Mouse (Mus musculus) spleen, postnatal 10 days (tissue): ENCODE measurements at regions not wholly inside any gene's neighbourhood (a gene's known extent, or its start where the extent isn't known, plus 50 kb on each side); places are given as distances from the start of the nearest gene placed in this dataset.
A peak's percentile ranks its signal among the peaks of the same experiment; 100 is the strongest.
"Not testable (repeated sequence)": the region's sequence is repeated elsewhere in the genome, so short reads cannot be mapped to it uniquely, and the experiment has no call there.

Source experiments
- DNase-seq, 2 experiments: peaks; one replicate each; pipeline ENCODE4 v3.0.0; 2021 to 2022; ENCODE audit warnings: low spot score in 2 of 2

GRCm38 (mm10) chr10:99578366-99578765 lies 181.1 kb downstream of the Csl start:
- DNase-seq: no peak

DNA sequence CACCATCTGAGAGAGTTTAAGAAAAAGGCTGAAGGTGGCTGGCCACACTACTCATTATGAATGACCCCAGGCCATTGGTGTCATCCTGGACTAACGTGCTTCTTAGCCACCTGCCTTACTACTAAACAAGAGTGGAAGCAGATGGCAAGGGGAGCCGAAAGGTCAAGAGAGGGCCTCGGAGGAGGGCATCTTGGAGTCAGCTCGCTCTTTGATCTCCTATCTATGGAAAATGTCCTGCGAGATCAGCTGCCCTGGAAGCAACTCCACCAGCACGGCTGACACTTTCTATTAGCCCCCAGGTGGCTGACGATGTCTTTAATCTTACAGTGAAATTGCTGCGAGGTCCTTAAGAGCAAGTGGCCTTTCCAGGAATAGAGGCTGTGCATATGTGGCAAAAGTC lies 179.3 kb downstream of the Csl start:
- no peak for DNase-seq

DNA sequence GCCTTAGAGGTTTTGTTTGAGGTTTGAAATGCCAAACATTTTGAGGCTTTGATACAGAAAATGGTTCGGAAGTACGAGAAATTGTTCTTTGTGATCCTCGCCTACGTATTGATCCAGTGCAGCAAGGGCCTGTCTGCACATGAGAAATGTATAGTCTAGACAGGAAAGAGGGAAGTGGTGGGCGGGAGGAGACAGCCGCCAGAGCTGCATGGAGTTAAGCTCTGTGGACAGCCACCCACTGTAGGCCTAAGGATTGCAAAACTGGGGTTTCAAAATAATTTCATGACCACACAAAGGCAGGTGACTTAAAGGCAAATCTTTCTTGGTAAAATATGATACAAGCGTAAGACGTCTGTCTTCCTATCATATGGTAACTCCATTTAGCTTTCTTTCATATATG lies 178.4 kb downstream of the Csl start:
- DNase-seq: no peak

- DNase-seq: no peak
Measured at GRCm38 (mm10) chr10:99584855-99585254, 174.6 kb downstream of the Csl start.

DNA sequence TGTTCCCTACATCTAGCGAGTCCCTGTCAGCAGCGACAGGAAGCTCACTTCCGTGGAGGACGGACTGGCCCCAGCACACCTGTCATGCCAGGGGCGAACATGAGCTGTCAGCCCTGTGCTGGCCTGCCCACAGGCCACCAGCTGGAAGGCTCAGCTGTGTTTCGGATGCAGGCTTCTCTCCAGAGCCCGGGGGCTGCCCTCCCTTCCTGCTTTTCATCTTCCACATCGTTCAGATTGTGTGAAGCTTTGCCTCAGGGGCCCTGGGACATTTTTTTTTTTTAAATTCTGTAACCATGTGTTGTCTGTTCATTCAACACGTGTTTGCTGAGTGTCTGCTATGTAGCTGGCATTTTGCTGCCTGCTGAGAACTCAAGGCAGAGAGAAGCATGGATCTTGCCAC lies 167.2 kb downstream of the Csl start:
- peak in 1 of 2 experiments; percentile 19 for DNase-seq

DNA sequence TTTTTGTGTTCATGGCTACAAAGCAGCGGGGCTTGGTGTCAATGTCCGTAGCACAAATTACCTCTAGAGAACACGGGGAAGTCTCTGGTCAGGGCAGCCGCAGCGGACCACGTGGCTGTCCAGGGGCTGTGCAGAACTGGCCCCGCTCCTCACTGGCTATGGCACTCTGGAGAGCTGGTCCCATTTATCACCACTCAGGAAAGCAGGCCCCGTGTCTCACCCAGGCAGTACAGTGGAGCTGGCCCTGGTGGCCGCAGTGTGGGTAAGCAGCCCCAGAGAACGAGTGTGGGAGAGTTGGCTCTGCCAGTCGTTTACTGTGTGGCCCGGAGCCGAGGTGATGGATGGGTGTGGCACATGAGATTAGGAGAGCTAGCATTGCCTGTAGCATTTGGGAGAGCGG lies 163.8 kb downstream of the Csl start:
- no peak for DNase-seq

DNA sequence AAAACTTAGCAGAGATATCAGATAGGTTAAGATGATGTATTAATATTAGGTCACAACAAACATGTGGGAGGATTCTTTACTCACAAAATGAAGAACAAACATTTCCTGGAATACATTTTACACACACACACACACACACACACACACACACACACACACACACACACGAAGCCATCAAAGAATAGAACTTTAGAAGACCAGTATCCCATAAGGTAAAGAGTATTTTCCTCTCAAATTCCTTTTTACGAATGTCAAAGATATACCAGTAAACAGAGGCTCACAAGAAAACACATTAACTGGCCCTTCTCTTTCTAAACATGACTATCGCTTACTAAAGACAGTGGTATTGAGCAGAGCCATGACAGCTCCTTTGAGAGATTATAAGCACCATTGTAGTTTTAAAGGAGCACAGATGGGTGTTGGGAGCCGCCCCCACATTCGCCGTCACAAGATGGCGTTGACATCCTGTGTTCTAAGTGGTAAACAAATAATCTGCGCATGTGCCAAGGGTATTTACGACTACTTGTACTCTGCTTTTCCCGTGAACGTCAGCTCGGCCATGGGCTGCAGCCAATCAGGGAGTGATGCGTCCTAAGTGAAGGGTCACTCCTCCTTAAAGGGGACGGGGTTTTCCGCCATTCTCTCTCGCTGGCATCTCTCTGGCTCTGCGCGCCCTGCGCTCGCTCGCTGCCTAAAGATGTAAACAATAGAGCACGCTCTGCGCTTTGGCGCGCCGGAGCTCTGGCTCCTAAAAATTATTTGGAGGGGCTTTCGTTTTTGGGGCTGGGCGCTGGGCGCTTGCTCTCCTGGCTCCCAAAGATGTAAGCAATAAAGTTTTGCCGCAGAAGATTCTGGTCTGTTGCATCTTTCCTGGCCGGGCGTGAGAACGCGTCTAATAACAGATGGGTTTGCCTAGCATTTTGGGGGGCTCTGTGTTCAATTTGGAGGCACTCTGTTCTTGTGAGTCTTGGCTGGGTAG lies 160.0 kb downstream of the Csl start:
- not testable (repeated sequence) for DNase-seq

GRCm38 (mm10) chr10:99602331-99602730 lies 157.1 kb downstream of the Csl start:
- DNase-seq: no peak

DNA sequence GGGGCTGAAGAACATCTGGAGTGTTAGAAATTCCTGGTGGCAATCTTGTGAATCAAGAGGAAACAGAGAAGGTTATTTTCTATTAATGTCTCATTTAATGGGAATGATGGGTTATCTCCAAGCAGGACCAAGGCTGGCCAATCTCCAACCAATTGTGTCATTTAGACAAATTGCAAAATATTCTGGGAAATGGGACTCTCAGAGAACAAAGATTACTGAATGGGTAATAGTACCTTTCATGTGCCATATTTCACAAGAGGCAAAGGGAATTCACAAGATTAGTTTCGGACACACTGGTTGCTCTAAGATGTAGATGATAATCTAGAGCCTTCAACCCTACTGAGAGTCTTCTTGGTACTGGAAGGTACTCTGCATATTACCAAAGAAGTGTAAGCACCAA lies 155.3 kb downstream of the Csl start:
- no peak for DNase-seq

- DNase-seq: no peak
Measured at GRCm38 (mm10) chr10:99608477-99608876, 151.0 kb downstream of the Csl start.

DNA sequence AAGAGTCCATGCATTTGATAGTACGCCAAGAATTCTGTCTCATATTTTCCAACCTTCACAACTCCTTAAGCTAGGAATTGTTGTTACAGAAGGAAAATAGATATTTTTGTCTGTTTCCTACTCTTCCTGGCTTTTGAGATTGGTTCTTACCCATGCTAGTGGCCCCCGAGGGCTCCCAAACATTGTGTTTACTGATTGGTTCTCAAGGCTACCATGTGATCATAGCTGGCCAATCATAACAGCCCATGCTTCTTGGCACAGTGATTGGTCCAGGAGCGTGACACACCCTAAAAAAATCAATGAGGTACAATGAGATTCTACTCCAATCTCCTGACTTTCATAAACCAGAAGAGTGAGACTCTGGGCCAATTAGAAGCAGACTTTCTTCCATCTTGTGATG lies 150.0 kb downstream of the Csl start:
- no peak for DNase-seq

- no peak for DNase-seq
Measured at GRCm38 (mm10) chr10:99610890-99611289, 148.6 kb downstream of the Csl start.

GRCm38 (mm10) chr10:99614392-99615249 lies 144.8 kb downstream of the Csl start:
- DNase-seq: no peak

- no peak for DNase-seq
Measured at GRCm38 (mm10) chr10:99615371-99615770, 144.1 kb downstream of the Csl start.

DNA sequence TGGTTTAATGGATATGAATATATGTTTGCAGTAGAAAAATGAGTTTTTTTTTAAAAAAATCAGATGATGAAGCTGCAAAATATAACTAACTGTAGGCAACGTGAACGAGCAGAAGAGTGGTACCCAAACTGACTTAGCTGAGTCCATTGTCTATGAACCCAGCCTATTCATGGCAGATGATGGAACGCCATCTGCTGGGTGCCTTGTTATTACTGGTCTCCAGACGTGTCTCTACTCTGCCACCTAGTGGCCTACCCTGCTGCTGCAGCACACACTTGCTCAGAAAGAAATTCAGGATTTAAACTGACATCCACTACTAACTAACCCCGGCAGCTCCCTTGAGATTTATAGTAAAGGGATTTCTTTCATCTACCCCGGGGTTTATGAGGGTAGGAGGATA lies 143.7 kb downstream of the Csl start:
- peak; percentile 53 to 86 for DNase-seq

DNA sequence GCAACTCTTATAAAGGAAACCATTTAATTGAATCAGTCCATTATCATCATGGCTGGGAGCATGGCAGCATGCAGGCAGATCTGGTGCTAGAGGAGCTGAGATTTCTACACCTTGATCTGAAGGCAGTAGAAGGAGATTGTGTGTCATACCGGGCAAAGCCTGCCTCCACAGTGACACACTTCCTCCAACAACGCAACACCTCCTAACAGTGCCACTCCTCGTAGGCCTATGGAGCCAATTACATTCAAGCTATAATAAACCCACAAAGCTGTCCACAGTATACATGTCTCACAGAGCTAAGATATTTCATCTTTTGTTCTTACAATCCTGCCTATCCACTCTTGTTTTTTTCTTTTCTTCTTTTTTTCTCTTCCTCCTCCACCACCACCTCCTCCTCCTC lies 141.8 kb downstream of the Csl start:
- DNase-seq: no peak

- peak; percentile 18 to 73 for DNase-seq
Measured at GRCm38 (mm10) chr10:99619421-99620151, 139.9 kb downstream of the Csl start.

DNA sequence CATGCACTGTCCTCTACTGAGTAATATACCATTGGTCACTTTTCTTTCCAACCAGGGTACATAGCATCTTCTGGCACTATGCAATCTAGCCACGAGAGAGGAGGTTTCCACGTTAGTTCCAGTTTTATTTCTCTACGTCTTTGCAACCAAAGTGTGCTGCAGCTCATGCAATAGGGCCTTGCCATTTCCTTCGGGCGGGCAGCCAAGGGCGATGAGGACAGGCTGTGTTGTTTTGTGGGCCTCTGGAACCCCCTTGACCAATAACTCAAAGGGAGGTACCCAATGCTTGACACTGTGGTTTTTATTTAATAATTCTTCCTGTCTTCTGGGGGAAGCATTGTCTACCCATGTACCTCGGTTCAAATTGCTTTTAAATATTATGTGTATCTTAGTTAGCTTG lies 139.0 kb downstream of the Csl start:
- DNase-seq: no peak

- DNase-seq: no peak
Measured at GRCm38 (mm10) chr10:99627355-99627754, 132.1 kb downstream of the Csl start.

DNA sequence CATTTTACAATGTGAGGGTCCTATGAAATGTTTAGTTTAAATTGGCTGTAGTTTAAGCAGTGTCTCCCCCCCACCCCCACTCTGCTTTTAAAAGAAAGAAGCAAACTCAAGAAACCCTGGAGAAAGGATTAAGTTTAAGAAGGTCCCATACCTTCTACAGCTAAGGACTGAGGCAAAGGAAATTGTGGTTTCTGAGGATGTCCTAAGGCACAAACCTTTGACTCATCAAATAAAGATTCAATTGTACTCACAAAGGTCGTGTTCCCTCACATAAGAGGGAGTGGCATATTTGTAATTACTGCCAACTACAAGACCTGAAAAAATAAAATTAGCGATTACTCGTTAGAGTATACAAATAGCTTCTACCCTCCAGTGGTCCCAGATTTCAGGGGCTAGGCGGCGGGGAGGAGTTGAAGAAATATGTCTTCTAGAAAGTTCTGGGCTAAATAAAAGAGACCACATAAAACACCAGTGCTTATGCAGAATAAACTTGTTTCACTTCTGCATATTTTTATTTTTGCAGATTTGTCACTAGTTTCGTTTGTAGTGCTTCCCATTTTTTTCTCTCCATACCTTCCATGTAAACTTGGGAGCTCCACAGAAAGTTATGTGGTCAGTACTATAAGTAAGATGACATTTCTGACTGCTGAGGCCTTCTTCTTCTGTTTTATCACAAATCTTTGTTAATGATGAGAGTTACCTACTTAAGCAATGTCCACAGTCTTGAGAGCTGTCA lies 127.0 kb downstream of the Csl start:
- DNase-seq: no peak

GRCm38 (mm10) chr10:99635796-99636195 lies 123.7 kb downstream of the Csl start:
- no peak for DNase-seq
